Mouse (Mus musculus): ENCODE data around the gene Tmx2.

GRCm38 (mm10) chr2:84634934-84635482 lies 43.9 kb downstream of the Tmx2 start:
- TF ChIP-seq GATA1 (IDR thresholded peaks at IDR 0.05; ENCODE audit: borderline replicate concordance, low read length) (no peak), FLI1 (IDR thresholded peaks at IDR 0.05; ENCODE audit: low read length) (no peak)

Measured in megakaryocyte, embryonic 14.5 days (primary cell).